Mouse (Mus musculus) layer of hippocampus, postnatal 25 days (tissue): ENCODE measurements at regions not wholly inside any gene's neighbourhood (a gene's known extent, or its start where the extent isn't known, plus 50 kb on each side); places are given as distances from the start of the nearest gene placed in this dataset.

Experiments
- DNase-seq, 2 experiments: peaks; one replicate each; pipeline ENCODE4 v3.0.0; 2022; ENCODE audit warnings: mixed read lengths in 2 of 2, low spot score in 1 of 2; ENCODE audit errors: extremely low spot score in 1 of 2

DNA sequence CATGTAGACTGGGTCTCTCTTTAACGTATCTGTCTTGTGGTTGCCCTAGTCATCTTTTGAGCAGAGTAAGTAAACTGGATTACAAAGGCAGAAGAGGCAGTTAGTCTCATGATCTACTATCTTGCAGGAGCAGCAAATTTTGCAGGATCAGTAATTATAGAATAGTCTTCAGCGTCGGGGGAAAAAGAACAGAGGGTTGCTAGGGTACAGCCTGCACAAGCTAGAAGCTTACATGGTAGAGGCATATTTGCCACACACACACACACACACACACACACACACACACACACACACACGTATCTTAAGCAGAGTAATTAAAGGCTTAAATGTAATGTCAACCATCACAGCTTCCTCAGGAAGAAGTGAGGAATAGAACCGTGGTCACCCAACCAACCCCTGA lies 307.6 kb downstream of the Ptpru start:
- no peak for DNase-seq

DNA sequence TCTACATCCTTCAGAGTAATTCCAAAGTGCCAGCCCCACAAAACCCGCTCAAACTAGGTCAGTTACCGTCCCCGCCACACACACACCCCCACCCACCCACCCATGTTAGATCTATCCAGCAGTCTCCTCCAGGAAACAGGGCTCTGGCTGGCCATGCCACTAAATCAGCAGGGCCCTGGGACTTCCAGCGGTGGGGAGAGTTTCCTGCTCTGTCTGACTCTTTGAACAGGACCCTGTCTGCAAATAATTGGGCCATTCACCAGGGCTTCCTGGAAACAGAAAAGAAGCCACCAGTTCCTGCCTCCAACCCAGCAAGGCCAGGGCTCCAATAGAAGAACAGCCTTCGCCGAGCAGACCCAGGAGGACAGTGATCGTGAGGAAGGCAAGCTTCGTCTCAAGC lies 307.1 kb downstream of the Ptpru start:
- DNase-seq, result no peak

- DNase-seq, result no peak
Observed at GRCm38 (mm10) chr4:131534831-131535230, 303.3 kb downstream of the Ptpru start.

GRCm38 (mm10) chr4:131538237-131538636 lies 299.9 kb downstream of the Ptpru start:
- no peak for DNase-seq

DNA sequence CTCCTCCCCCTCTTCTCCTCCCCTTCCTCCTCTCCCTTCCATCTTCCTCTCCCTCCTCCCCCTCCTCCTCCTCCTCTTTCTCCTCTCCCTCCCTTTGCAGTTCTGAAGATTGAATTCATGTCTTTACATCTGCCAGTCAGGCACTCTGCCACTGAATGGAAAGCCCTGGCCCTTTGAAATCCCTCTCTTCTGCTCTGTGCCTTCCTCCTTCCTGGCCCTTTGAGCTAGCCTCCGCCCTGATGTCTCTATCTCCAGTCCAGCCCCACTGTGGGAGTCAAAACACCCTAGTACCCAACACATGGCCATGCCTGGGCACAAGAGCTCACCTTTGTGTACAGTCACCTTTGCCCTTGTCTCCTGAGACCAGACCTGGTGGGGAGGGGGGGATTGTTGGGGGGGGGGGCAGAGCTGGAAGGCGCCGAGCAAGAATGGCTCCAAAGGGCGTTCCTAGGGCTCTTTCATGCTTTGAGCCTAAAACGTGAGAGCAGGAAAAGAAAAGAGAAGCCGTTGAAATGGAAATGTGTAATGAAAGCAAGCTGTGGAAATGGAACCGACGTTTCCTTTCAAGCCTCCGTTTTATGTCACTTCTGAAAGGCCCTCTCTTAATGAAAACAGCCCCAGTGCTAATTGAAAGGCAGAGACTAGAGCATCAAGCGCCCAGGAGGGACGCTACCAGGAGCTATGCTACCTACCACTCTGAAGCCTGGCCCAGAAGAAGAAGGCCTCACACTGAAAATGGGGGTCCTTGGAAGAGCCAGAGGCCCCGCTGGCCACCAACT lies 291.5 kb downstream of the Ptpru start:
- DNase-seq, result no peak

- no peak for DNase-seq
Observed at GRCm38 (mm10) chr4:131549581-131549980, 288.5 kb downstream of the Ptpru start.

GRCm38 (mm10) chr4:131558513-131558912 lies 279.6 kb downstream of the Ptpru start:
- no peak for DNase-seq

GRCm38 (mm10) chr4:131563851-131564250 lies 274.2 kb downstream of the Ptpru start:
- DNase-seq, result no peak

DNA sequence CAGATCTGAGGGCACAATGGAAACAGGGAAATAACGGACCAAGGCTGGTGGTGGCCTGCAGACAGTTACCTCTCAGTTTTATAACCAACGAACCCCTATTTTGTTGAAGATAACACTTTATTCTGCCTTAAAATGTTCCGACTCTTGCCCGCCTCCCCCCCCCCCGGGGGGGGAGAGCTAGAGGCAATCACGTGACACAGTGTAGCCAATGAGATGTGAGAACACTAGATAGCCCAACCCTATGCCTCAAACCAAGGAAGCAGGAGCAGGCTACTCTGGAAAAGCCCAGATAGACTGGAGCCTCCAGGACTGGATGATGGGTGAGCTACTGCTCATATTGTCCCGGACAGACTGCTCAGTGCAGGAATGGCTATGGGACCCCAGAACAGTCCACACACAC lies 272.9 kb downstream of the Ptpru start:
- DNase-seq, result no peak

DNA sequence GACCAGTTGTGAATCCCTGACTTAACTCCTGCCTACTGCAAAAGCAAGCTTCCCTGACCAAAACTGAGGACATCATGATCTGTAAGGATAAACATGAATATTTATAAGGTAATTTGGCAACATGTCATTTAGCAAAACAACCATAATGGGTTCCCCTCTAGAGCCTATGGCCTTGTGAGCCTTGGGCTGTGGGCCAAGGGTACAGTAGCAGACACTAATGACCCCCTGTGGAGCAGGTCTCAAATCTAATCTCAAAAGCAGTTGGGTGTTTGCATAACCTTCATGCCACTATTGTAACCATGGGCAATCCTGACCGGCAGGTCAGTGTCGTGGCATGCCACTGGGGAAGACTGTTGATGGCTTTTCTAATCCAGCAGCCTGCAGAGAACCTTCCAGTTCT lies 270.8 kb downstream of the Ptpru start:
- no peak for DNase-seq

- DNase-seq, result no peak
Observed at GRCm38 (mm10) chr4:131569156-131569555, 268.9 kb downstream of the Ptpru start.

- no peak for DNase-seq
Observed at GRCm38 (mm10) chr4:131577571-131577970, 260.5 kb downstream of the Ptpru start.

- no peak for DNase-seq
Observed at GRCm38 (mm10) chr4:131585946-131586345, 252.1 kb downstream of the Ptpru start.

GRCm38 (mm10) chr4:131587536-131587935 lies 250.6 kb downstream of the Ptpru start:
- DNase-seq, result no peak

DNA sequence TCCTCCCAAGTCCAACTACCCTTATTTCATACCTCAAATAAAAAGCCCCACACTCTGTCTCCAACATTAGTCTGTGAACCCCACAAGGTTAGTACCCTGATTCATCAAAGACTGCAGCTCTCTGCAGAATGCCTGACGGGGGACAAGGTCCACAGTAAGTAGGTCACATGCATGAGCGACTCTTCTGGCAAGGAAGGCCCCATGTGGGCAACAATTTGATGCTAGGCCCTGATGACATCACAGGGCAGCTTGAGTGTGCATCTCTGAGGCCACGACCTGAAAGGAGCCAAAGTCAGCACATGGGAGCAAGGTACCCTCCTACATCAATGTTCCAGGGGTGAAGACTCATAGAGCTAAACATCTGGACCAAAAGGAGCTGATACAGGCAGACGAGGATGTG lies 248.0 kb downstream of the Ptpru start:
- DNase-seq, result no peak

DNA sequence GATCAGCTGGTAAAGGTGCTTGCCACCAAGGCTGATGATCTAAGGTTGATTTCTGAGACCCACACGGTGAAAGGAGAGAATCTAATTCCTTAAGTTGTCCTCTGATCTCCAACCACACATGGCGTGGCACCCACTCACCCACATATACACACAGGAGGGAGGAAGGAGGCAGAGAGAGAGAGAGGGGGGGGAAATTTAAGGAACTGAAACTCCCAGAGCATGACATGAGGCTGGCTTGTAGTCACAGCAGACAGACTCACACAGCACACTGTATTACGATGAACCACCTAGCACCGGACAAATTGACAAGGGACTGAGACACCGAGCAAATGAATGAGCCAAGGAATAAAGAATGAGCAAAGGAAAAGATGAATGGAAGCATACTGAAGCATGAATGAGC lies 246.6 kb downstream of the Ptpru start:
- no peak for DNase-seq

DNA sequence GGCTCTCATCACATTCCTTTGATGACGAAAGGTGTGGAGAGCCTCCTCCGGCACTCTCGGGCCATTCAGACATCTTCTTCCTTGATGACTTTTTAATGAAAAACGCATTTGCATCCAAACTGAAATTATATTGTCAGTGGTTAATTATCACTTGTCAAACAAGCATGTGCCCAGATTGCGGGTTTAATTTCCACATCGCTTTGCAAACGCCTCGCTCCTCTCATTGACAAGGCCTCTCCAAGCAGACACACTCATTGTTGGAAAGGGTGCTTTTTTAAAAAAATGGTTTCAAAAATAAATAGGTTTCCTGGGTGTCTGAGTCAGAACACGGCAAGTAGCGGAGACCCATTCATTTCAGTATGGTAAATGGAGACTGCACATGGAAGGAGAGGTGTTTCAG lies 240.1 kb downstream of the Ptpru start:
- no peak for DNase-seq

DNA sequence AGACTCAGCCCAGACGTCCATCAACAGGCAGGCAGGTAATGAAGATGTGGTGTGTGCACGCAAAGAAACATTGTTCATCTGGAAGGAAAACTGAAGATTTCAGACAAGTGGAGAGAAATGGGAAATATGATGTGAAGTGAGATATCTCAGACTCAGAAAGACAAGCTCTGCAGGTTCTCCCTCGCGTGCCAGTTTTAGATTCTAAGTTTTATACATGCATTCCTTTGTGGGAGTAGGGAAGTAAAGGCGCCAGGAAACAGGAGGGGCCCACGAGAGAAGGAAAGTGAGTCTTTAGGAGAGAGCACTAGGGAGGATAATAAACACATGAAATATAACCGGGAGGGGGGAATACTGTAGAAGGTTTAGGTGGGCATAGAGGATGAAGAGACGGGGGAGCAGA lies 223.7 kb downstream of the Ptpru start:
- DNase-seq, result no peak

DNA sequence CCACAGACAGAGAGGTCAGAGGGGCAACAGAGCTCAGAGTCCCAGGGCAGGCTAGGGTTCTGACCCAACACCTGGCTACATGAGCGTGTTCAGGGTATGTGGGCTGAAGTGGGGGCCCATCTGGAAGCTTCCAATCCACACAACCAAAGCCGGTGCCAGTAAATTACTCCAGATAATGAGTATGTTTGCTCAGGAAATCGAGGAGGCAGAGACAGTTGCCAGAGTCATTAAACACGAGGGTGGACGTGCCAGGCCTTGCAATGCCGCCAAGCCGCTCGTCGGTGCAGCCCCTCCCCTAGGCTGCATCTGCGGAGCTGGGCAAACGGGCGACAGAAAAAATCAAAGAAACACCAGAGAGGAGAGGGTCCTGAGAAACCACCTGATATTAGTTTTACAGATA lies 222.5 kb downstream of the Ptpru start:
- no peak for DNase-seq

GRCm38 (mm10) chr4:131638105-131638504 lies 200.0 kb downstream of the Ptpru start:
- no peak for DNase-seq

DNA sequence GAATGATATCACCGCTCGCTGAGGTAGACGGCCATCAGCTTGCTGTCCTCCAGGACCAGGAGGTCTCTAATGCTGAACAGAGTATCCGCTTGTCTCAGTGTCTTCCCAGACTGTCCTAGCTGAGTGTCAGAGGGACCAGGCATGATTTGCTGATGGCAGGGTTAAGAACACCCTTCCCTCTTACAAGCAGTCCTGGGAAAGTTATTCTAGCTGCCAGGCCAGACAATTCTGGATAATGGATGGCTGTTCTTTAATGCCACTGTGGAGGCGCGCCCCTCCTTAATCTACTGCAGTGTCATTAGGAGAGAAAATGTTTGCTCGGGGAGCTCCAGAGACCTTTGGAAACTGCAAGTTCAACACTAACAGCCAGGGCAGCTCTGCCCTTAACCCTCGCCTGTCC lies 182.1 kb downstream of the Ptpru start:
- no peak for DNase-seq

GRCm38 (mm10) chr4:131657922-131658321 lies 180.2 kb downstream of the Ptpru start:
- DNase-seq, result no peak

DNA sequence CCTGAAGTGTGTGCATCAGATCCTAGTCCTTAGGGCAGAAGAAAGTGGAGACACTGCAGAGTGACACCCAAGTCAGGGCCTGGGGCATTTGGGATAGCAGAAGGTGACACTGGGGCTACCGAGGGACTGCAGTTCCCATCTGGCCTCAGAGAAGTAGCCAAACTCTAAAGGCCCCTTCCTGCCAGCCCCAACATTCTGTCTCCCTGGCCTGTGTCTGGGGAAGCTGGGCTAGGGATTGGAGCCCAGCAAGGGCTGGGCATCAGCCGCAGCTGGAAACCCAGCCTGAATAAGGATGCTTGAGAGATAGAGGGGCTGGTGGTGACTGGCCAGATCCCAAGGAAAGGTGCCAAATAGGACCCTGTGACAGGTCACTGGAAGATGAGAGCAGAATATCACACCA lies 177.2 kb downstream of the Ptpru start:
- DNase-seq, result no peak
